Mouse (Mus musculus) layer of hippocampus, postnatal 14 days (tissue): ENCODE results near the gene Zmat3. TPM values are rescaled to one million over a fixed set of nuclear protein-coding genes. Genes with fewer than 3 reads are reported as not detected.

Experiments used
- DNase-seq, 2 experiments: peaks; one replicate each; pipeline ENCODE4 v3.0.0; 2021 to 2022; ENCODE audit warnings: low spot score in 2 of 2, mixed read lengths in 1 of 2
- long read RNA-seq, 2 experiments: library from polyadenylated mRNA; stranded (forward); transcript quantifications; one replicate each; pipeline ENCODE4 v2.0.0; 2021
- total RNA-seq, 2 experiments: library from RNA; stranded (reverse); gene quantifications; 2 replicates each; pipeline ENCODE4 v1.2.3; 2021

Zmat3 gene
- 10 to 100 TPM; 83.6 TPM for total RNA-seq
- long read RNA-seq, experiment 1, full-length matches to known transcripts, result 3 of 13 reads
- long read RNA-seq, experiment 1, partial matches to known transcripts, result 0 of 13 reads
- long read RNA-seq, experiment 1, other reads (novel, unspliced or antisense), result 10 of 13 reads
- long read RNA-seq, experiment 2, full-length matches to known transcripts, result 6 of 15 reads
- long read RNA-seq, experiment 2, partial matches to known transcripts, result 0 of 15 reads
- long read RNA-seq, experiment 2, other reads (novel, unspliced or antisense), result 9 of 15 reads

DNA sequence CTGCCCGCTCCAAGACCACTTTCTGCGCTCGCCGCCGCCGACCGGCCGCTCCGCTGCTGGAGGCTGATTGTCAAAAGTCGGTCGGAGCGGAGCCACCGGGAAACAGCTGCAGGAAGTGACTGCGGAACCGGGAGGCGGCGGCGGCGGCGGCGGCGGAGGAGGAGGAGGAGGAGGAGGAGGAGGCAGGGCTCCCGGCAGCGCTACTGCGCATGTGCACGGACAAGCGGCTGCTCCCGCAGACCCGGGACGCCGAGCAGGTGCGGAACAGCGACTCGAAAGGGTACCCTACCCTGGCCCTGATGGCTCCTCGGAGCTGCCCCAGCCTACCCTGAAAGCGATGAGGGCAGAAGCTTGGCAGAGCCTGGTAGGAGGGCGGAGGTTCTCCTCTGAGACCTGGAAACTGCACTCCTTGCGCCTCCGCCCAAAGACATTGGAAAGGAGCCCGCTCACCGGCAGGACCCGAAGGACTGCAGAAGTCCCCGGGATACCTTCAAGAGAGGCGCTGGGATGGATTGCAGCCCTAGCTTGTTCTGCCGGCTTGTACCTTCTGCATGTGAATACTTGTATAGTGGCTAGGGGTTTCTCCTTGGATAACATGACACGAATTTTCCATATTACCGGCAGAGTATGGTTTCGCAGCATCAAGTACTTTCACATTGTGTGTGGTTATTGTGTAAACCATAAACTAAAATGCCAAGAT lies at the start of gene Zmat3:
Zmat3 (minus strand) TSS at position 469 of the 700 bp plus-strand sequence.
- DNase-seq, result peak; percentile 80 to 81

DNA sequence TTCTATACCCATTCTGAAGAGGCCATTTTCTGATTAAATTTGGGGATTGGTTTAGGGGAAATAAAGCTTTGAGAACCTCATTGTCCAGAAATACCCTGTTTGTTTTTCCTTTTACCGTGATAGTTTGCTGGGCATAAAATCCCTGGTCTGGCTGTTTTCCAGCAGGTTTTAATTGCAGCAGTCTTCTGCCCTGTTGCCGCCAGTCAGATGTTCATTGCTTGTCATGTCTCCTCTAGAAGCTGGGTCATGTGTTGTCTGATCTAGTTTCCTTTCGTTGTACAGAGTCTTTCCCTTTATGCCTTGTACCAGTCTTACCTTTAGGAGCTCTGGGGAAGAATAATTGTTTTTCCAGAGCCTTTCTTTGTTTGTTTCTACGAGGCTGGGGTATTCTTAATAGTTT lies 48.6 kb upstream of the Zmat3 start:
- no peak for DNase-seq

DNA sequence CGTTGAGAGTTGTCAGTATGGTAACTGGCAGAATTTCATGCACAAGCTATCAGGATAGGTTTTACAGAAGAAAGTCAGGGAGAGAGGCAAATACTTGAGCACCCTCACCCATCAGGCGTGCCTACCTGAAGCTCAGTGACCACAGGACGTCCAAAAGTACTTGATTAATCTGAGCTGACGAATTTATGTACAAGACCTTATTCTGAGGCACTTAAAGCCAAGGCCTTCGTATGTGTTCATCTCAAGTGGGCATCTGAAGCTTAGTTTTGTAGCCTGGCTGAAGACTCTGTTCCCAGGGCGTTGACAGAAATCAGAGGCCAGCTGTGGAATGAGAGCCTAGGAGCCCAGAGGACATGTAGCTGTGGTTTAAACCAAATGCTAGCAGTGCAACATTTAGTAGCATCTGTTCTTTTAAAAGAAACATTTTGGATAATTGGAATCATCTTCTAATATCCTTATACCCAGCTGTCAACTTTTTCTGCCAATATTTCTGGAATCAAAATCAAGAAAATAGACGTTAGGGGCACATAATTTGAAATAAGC lies 46.8 kb upstream of the Zmat3 start:
- no peak for DNase-seq

DNA sequence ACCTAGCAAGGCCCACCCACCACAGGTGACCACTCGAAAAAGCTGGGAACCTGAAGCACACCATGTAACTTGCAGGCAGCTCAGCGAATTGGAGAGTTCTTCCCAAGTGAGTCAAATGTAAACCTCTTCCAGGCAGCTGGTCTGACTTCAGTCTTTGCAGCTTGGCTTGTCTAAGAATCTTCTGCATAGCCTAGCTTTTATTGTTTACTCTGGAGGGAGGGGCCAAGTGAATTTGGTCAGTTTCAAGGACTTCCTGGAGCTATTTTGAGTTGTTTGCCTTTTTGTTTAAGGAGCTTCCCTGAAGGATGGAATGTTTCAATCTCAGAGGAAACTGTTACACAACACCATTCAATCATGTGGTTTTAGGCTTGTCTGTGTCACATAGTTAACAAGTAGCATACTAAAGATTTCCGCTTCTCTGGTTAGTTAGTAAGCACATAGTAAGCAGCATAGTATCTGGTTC lies 43.0 kb upstream of the Zmat3 start:
- DNase-seq, result no peak

DNA sequence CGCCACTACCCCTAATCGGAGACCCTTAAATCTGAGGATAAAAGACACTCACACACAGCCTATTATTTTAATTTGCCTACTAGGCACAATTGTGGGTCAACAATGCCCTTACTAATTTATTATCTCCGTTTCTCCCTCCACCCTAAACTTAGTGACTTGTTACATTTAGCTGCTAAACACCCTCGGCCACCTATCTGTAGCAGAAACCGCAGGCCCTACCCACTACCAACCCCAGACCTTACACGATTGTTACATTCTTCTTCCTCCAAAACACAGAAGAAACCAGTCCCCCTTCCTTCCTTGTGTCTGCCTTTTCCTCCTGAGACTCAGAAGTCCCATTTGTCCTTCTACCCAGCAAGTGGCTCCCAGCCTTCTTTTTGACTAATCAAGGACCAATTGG lies 41.0 kb upstream of the Zmat3 start:
- no peak for DNase-seq

DNA sequence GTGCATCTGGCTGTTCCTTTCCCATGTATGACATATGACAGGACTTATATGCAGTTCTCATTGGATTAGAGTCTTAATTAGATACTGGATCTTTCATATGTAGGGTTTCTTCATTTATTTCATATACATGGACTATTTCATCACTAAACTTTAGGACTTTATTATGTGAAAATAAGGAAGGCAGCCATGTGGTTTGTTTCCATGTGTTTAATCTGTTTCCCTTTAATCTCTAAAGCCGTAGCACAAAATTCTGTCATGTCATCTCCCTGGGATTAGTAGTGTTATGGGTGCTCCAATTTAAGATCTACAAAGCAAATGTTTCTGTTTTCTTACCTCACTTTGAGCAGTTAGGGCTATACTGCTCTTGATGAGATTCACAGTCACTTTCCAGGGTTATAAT lies 39.9 kb upstream of the Zmat3 start:
- DNase-seq, result no peak

DNA sequence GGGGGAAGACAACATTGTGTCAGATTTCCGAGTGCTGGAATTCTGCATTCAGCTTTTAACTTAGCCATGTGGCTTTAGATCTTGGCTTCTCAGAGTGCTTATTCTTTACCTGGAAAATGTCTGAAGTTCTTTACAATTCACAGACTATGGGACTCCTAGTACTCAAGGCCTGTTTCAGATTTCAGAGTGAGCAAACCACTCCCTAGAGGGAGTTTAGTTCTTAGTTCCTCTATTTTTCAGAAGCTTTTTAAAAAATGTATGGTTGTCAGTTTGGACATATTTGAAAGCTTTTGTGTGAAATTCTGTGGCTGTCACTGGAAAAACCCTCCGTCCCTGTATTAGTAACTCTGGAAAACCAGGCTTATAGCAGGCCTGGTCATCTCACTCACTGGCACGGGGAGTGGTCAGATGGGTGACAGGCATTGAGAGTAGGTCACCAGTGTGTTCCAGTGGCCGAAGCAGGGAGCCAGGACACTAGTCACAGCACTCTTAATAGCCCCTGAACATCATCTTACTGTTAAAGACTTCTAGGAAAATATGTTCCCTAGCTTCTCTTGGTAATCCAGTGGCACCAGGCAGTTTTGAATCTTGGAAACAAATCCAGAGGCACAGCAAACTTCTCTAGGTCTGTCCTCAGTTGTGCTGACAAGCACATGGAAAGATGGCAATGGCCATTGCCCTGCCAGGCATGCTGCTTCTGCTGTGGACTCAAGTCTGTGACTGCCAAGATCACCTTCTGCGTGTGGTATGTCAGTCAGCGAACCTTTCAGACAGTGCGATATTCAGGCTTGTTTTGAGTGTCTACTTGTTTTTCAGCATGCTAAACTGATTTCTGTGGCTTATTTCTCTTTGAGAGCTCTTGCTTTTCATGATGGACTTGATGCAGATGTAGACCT lies 37.4 kb upstream of the Zmat3 start:
- no peak for DNase-seq

DNA sequence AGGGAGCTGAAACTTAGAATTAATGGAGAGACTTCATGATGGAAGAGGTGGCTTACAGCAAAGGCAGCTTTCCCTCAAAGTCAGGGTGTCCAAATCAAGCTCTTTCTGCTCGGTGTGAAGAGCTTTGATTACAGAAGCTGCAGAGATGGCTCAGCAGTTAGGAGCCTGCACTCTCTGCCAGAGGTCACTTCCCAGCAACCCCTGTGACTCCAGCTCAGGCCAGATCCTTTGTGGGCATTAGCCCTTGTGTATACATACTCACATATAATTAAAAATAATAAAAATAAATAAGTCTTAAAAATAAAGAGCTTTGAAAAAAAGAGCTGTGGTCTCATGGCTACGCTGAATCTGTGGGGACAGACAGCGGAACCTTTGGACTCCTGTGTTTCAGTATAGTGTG lies 35.8 kb upstream of the Zmat3 start:
- DNase-seq, result no peak

DNA sequence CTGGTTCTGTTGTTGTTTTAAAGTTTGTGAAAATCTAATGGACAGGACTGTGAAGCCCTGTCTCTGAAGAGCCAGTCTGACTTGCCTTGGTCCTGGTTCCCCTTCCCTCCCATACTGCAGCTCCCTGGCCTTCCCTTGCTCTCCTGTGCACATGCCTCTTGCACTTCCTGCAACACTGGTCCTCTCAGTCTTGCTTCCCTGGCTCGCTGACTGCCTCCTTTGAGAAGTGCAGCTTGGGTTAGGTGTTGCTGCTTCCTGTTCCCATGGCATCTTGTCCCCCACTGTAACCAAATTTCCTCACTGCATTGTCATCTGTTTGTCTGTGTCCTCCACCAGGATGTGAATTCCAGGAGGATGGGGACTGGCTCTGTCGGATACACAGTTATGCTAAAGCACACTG lies 34.1 kb upstream of the Zmat3 start:
- no peak for DNase-seq

DNA sequence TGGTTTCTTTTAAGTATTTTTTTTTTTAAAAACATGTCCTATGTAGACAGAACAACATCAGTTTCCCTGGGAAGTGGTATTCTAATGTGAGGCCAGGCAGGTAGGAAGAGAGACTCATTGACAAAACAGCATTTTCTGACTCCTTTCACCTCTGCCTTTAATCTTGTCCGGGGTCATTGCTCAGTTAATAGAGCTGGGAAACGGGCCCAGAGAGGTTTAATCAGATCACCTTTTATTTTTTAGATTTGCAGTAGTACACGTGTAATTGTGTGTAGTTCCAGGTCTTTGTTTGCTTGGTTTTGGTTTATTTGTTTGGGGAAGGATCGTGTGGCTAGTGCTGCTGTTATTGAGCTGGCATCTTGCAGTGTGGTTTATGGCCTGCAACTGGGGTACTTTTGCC lies 33.6 kb upstream of the Zmat3 start:
- no peak for DNase-seq

DNA sequence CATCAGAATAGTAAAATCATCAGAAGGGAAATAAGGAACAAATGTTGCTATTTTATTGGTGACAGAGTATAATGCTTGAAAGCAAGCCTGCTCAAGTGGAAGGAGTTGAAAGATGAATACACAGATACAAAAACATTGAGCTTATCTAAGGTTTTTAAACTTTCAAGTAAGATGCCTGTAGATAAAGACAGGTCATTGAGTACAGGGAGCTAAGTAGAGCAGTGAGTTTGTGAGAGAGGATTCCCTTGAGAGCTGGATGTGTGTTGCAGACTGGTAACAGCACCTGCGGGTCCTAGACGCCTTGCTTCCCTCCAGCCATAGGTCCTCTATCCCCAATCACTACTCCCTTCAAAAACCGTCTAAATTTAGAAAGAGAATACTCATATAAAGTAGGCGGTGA lies 32.8 kb upstream of the Zmat3 start:
- DNase-seq, result no peak

DNA sequence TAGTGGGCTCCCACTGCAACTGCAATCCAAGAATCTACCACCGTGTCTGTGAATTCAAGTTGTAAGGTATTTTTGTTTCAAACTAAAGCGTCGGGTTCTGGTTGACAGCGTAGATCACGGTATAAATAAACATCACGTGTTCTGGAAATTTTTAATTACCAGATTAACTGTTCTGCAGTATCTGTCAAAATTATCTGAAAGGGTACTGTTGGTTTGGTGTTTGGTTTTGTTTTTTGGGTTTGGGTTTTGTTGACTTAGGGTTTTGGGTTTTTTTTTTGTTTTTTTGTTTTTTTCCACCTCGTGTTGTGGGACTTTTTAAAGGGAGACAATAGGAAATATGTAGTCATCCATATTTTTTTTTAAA lies 32.3 kb upstream of the Zmat3 start:
- no peak for DNase-seq

DNA sequence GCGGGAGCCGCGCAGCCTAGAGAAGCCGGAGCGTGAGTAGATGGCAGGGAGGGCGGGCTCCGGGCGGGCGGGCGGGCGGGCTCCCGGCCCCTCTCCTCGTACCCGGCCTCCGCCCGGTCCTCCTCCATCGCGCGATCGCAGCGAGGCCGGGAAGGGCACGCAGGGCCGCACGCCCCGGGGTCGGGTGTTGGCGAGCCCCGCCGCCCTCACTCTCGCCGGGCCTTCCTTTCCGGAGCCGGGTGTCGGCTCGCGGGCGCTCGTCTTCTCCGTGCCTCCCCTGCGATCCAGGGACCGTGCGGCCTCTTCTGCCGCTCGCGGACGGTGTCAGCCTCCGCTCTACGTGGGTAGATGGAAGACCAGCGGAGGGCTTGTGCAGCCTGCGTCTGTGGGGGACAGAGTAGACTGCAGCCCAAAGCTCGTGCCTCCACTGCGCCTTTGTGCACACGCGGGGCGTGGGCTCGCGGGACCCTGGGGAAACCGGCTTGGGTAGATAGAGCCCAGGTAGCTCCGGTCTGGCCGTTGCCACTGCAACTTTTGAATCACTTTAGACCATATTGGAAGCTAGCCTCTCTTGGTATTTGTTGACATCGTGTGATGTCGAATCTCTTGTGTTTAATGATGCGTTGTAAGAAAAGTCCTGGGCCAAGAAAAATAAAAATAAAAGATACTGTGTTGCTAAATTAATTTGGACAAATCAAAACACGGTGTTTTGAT lies 31.8 kb upstream of the Zmat3 start, which contains the start of gene Pik3ca:
Pik3ca (plus strand) TSS at position 211 of the 714 bp plus-strand sequence.
- peak; percentile 40 to 59 for DNase-seq

DNA sequence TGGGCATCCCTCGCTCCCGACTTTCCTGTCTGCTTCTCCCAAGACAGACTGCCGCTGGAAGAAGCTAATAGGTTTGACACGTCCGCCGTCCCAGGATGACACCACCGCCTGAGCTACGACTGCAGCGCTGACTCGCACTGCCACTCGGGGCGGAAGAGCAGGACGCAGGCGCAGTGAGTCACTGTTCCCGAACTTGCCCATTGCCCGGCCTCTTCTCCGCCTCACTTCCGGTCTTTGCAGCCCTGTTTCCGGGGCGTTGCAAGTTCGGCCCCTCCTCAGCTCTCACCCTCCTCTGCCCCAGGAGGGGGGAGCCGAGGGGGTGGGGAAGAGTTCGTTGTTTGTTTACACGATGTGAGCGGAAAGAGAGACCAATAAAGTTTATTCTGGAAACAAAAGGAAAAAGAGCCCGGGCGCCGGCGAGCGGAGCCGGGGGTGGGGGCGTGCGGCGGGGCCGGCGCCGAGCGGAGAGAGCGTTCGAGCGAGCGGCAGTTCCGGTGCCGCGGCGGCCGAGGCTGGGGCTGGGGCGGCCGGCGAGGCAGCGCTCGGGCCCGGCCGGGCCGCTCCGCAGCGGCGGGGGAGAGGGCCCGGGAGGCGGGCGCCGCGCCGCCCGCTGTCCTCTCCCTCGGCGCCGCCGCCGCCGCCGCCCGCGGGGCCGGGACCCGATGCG lies 31.1 kb upstream of the Zmat3 start:
- DNase-seq, result peak; percentile 94 to 98

DNA sequence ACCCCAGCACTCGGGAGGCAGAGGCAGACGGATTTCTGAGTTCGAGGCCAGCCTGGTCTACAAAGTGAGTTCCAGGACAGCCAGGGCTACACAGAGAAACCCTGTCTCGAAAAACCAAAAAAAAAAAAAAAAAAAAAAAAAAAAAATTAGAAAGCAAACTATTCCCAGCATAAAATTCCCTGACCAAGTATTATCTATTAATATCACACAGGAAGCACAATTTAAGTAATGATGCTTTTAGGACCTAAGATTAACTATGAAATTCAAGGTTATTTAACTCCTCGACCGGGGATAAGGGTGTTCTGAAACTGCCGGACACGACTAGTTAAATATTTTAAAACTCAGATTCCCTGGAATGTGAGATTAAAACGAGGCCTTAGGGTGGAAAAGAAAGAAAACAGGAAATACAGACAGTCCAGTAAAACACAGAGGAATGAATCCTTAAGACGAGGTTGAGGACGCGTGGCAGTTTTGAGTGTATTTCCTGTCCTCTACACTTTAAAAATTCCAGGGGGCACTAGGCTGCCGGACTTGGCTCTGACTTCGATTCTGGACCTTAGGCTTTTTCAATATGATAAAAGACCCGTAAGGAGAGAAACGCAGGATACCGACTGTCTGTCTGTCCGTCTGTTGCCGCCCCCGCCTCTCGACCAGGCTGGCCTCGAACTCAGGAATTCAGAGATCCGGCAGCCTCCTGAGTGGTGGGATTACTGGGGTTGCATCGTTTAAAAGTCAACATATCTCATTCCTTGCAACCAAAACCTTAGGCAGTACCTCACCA lies 30.1 kb upstream of the Zmat3 start:
- peak in 1 of 2 experiments; percentile 31 for DNase-seq

DNA sequence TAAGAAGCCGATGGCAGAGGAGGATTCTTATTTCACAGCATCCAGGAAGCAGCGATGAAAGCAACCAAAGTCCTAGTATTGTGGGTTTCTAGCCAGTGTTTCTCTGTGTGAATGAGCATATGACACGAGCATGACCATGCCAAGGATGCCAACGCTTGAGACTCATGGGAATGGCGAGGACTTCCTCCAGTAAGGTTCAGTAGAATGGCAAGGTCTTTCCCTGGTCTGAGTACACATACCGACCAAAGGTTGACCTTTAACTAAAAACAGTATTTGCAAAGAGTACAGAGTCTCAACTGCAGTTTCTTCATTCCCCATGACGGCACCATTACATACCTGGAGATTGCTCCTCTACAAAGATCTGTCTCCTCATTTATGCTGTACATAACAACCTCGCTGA lies 28.2 kb upstream of the Zmat3 start:
- no peak for DNase-seq

DNA sequence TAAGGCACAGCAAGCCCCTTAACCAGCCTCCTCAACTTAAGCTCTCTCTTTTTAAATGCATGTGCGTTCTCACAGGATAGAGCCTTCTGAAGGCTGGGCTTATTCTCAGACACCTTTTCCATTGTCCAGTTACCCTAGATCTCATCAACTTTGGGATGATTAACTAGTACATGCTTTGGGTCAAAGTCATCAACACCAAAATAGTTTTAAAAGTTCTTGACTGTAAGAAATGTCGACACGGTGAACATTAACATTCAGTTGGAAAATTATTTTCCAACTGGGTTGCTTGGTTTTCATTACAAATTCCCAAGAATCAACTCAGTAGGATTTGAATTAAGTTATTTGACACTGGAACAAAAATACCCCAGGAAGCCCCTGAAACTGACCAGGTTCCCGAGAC lies 27.0 kb upstream of the Zmat3 start:
- DNase-seq, result no peak

DNA sequence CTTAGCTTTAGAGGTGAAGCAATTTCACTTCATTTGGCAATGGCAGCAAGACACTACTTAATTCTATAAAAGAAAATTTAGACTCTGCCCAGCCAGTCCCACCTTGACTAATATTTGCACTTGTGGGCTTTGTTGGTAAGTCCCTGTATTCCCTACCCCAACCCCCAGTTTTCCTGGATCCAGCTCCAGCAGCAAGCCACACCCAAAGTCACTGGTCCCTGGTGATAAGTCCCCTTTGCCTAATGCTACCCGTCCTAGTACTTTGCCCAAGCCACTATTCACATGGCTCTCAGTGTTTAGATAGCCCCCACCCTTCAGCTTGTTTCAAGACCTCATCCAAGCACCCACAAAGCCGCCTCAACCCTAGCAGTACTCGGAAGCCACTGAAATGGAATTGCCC lies 15.7 kb upstream of the Zmat3 start:
- no peak for DNase-seq

DNA sequence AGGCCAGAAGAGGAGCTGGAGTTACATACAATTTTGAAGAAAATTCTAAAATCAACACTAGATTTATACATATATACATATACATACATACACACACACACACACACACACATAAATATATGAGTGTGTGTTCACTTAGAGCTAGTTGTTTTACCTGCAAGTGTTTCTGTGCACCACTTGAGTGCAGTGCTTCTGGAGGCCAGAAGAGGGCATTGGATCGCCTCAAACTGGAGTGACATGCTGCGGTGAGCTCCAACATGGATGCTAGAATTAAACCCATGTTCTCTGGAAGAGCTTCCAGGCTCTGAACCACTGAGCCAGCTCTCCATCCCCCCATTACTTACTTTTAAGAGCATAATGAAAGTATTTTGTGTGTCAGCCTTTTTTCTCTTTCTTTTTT lies 14.1 kb upstream of the Zmat3 start:
- DNase-seq, result no peak

DNA sequence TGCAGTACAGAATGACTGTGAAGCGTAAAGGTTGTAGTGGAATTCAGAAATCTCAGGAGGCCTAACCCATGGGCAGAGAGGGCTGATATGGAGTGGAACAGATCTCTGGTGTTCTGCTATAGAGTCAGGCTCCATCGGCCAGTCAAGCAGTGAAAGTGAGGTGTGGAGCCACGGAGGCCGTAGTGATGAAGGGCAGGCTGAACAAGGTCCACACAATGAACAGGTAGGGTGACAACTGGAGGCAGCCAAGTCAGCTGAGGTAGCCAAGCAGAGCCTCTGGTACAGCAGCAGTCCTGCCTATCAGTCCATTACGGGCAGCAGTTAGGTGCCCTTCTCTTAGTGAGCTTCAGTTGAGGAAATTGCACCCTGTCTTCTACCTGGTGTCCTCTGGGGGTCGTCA lies 7.4 kb upstream of the Zmat3 start:
- DNase-seq, result no peak
